Mouse (Mus musculus) heart, adult 2 months (tissue): ENCODE results near the gene Grifin.

Experiments
- CTCF ChIP-seq: fragments of 200-600 bp; IDR thresholded peaks from 2 replicates; pipeline ENCODE4 v1.8.1; 2022; ENCODE audit warnings: antibody characterized with exemption, mild to moderate bottlenecking, moderate library complexity
- EP300 ChIP-seq: fragments of 200-500 bp; IDR thresholded peaks from 2 replicates; pipeline ENCODE4 v1.6.1; 2011; ENCODE audit warnings: low read depth, low read length, control low read depth; ENCODE audit not compliant: insufficient read depth
- POLR2A ChIP-seq: fragments of 200-500 bp; IDR thresholded peaks from 2 replicates; pipeline ENCODE4 v1.6.1; 2011; ENCODE audit warnings: mild to moderate bottlenecking, low read depth, low read length, control low read depth; ENCODE audit not compliant: insufficient read depth

DNA sequence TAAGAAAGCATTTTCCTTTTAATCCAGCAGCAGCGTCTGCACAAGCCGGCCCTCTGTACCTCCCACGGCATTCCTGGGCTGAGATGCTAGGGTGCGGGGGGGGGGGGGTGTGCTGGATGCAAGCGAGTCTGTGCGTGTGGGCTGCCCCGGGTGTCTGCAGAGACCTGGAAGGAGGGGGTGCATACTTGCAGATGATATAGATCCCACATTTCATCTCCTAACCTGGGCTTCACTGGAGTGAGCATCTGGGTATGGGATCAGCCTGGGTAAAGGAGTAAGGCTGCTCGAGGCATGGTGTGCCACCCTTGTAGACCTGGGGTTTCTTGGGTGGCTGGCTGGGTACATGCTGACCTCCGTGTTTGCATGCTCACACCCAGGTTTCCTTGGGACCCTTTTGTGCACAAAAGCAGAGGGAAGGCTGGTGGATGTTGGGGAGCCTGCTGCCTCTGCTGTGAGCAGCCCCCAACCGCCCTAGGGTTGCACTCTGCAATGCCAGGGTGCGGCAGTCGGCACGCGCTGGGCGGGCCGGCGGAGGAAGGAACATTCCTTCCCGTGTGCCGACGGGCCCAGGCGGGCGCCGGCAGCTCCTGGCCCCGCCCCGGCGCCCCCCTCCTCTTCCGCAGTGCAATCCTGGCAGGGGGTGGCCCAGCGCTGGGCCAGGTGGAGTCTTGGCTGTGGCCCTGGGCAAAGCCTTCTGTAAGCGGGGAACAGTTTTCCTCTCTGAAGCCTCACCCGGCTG lies 45.6 kb upstream of the Grifin start:
- TF ChIP-seq CTCF (no peak), EP300 (no peak), POLR2A (no peak; the same call in 1 of the 2 replicates)
